Mouse (Mus musculus) heart, postnatal 0 days (tissue): ENCODE data around the gene 2310061I04Rik. TPM values are rescaled to one million over a fixed set of nuclear protein-coding genes. Genes with fewer than 3 reads are reported as not detected.
A peak's percentile ranks its signal among the peaks of the same experiment; 100 is the strongest.

Source experiments
- ATAC-seq: fragments of 200-750 bp; cut with Nextera tagmentation; 2 replicates; pipeline ENCODE4 v1.8.0; 2017; ENCODE audit warnings: low read depth, moderate number of reproducible peaks, moderate library complexity; ENCODE audit not compliant: insufficient read depth
- DNase-seq: peaks from one replicate; pipeline ENCODE4 v3.0.0-alpha.2; 2016; ENCODE audit warnings: low spot score
- H3K27ac ChIP-seq: fragments of 300-500 bp; sonication (generic); 2 replicates; pipeline ENCODE4 v1.5.1; 2014; ENCODE audit warnings: low read depth, mild to moderate bottlenecking
- H3K27me3 ChIP-seq: fragments of 300-500 bp; sonication (generic); 2 replicates; pipeline ENCODE4 v1.6.1; 2014; ENCODE audit warnings: low read length, mixed read lengths; ENCODE audit not compliant: control insufficient read depth, insufficient read depth
- H3K36me3 ChIP-seq: fragments of 300-500 bp; sonication (generic); replicated peaks from 2 replicates; pipeline ENCODE4 v1.6.1; 2014; ENCODE audit warnings: low read length, mixed read lengths; ENCODE audit not compliant: control insufficient read depth, insufficient read depth
- H3K4me1 ChIP-seq: fragments of 300-500 bp; sonication (generic); 2 replicates; pipeline ENCODE4 v1.6.1; 2014; ENCODE audit warnings: antibody characterized with exemption; ENCODE audit not compliant: control insufficient read depth, insufficient read depth
- H3K4me2 ChIP-seq: fragments of 300-500 bp; sonication (generic); 2 replicates; pipeline ENCODE4 v1.6.1; 2014; ENCODE audit warnings: low read depth, mild to moderate bottlenecking, low read length, moderate library complexity
- H3K4me3 ChIP-seq: fragments of 300-500 bp; sonication (generic); 2 replicates; pipeline ENCODE4 v1.5.1; 2014; ENCODE audit warnings: low read depth, low read length
- H3K9ac ChIP-seq: fragments of 300-500 bp; sonication (generic); replicated peaks from 2 replicates; pipeline ENCODE4 v1.6.1; 2014; ENCODE audit warnings: low read depth, low read length, mixed read lengths
- H3K9me3 ChIP-seq: fragments of 300-500 bp; sonication (generic); replicated peaks from 2 replicates; pipeline ENCODE4 v1.6.1; 2016; ENCODE audit warnings: low read length; ENCODE audit not compliant: control insufficient read depth
- CTCF ChIP-seq: IDR thresholded peaks from 2 replicates; pipeline ENCODE4 v1.5.1; 2016; ENCODE audit warnings: antibody characterized with exemption, control low read depth, low read depth
- EP300 ChIP-seq: IDR thresholded peaks from 2 replicates; pipeline ENCODE4 v1.6.1; 2016; ENCODE audit warnings: antibody characterized with exemption, low read depth
- WGBS: fragments of 180-500 bp; shearing (Covaris S2); extraction: QIAGEN DNeasy Blood & Tissue Kit; methylation state at CpG from one replicate; pipeline ENCODE4 v1.1.7; 2014; 5-methylcytosine and 5-hydroxymethylcytosine counted together
- polyA plus RNA-seq: library from polyadenylated mRNA; unstranded; fragments of >200 nt; fragmentation: Nextera tagmentation; extraction: Ambion mirVana; gene quantifications from 2 replicates; pipeline ENCODE4 v1.2.1, GENCODE M21; 2015
- total RNA-seq: library from RNA; depleted of rRNA; stranded (reverse); fragments of >200 nt; gene quantifications from 2 replicates; pipeline ENCODE4 v1.2.3, GENCODE M21; 2014; ENCODE audit warnings: low replicate concordance

Gene 2310061I04Rik
- total and polyA plus RNA-seq, 2 experiments from 2014 or later, result 32.5 to 53.1 TPM

DNA sequence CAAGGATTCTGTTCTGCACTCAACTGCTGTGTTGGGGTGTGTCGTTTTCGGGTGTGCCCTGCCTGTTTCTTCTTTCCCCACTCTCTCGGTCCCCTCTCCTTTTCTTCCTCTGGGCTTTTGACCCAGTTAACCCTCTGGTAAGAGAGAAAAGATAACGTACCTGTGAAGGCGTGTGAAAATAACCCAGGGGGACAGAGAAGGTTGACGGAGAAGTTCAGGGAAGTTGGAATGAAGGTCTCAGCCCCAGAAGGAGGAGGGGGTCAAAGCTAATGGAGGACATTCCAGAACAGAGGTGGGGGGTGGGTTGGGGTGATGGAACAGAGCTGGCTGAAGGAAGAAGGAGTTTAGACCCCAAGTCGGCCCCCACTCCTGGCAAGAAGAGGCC lies 28.3 kb downstream of the 2310061I04Rik start:
- Histone ChIP-seq H3K9ac (peak overlapping the region; percentile 77), H3K27ac (peak overlapping the region; percentile 96), H3K36me3 (0 out of 2 replicates have a peak, but pooled peaks cover 5% of the 10 kb centered on the region), H3K9me3 (no peaks in the 10 kb centered on the region), H3K4me2 (peak overlapping the region; percentile 86), H3K4me3 (peak overlapping the region; percentile 66), H3K27me3 (no peaks in the 10 kb centered on the region), H3K4me1 (peaks cover 14% of the 10 kb centered on the region)
- ATAC-seq, result no peak
- TF ChIP-seq CTCF (no peak), EP300 (no peak)
- no peak for DNase-seq
- WGBS, result under 1% methylated on average over 7 of the region's 7 CpGs

DNA sequence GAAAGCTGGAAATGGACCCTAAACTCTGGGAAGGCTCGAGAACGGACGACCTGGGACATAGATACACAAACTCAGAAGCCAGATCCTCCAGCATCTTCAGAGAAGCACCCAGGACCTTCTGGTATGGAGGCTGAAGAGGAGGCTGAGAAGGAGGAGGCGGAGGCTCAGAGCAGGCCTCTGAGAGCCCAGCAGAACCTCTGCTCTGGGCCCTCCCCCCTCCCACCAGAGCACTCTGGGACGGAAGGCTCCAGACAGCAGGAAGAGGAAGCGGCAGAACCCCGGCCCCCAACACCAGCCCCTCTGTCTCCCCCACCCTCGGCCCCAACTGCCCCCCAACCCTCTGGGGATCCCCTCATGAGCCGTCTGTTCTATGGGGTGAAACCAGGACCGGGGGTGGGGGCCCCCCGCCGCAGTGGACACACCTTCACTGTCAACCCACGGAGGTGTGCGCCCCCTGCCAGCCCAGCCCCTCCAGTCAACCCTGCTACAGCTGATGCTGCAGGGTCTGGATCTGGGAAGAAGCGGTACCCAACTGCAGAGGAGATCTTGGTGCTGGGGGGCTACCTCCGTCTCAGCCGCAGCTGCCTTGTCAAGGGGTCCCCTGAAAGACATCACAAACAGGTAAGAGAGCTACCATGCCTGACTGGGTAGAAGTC lies 28.9 kb downstream of the 2310061I04Rik start:
- WGBS, result 27% methylated on average over 15 of the region's 17 CpGs
- no peaks in the 10 kb centered on the region for H3K27me3 ChIP-seq
- ATAC-seq (no peak), DNase-seq (peak; percentile 36)
- peak overlapping the region; percentile 96 for H3K27ac ChIP-seq
- peak overlapping the region; percentile 77 for H3K9ac ChIP-seq
- peak overlapping the region; percentile 86 for H3K4me2 ChIP-seq
- H3K9me3 ChIP-seq, result no peaks in the 10 kb centered on the region
- H3K4me3 ChIP-seq, result peak overlapping the region; percentile 66
- H3K4me1 ChIP-seq, result peaks cover 14% of the 10 kb centered on the region
- 0 out of 2 replicates have a peak, but pooled peaks cover 5% of the 10 kb centered on the region for H3K36me3 ChIP-seq
- TF ChIP-seq EP300 (no peak), CTCF (no peak)

DNA sequence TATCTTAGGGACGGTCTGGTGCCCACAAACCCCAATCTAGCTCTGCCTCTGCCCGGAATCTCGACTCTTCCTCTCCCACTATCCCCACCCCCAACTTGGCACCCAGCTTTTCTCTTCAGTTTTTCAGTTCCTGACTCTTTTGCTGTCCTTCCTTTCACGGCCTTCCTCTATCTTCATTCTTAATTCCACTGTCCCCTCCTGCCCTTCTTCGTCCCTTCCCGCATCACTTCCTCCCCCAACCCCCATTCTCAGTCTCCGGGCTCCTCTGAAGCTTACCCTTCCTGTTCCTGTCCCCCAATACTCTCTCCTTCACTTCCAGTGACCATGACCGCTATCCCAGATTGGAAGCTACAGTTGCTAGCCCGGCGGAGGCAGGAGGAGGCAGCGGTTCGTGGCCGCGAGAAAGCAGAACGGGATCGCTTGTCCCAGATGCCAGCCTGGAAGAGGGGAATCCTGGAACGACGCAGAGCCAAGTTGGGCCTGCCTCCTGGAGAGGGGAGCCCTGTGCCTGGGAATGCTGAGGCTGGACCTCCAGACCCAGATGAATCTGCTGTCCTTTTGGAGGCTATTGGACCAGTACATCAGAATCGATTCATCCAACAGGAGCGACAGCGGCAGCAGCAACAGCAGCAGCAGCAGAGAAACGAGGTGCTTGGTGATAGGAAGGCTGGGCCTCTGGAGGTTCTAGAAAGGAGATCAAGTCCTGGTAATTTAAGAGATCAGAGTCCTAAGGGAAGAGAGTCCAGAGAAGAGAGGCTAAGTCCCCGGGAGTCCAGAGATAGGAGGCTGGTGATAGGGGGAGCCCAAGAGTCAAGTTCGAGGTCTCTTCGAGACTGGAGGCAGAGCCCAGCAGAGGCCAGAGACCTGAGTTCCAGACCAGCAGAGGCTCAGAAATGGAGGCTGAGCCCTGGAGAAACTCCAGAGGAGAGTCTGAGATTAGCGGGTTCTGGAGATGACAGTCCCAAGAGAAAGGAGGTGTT lies 30.0 kb downstream of the 2310061I04Rik start:
- TF ChIP-seq EP300, result no peak
- TF ChIP-seq CTCF, result 0 out of 2 replicates have a peak, but pooled peaks have one; percentile 13
- WGBS, result 9% methylated on average over 26 of the region's 26 CpGs
- DNase-seq (peak; percentile 27), ATAC-seq (no peak)
- Histone ChIP-seq H3K9me3 (no peaks in the 10 kb centered on the region), H3K9ac (peak overlapping the region; percentile 77), H3K27ac (peak overlapping the region; percentile 96), H3K27me3 (no peaks in the 10 kb centered on the region), H3K4me3 (peak overlapping the region; percentile 66), H3K4me1 (peaks cover 14% of the 10 kb centered on the region), H3K36me3 (0 out of 2 replicates have a peak, but pooled peaks cover 5% of the 10 kb centered on the region), H3K4me2 (peak overlapping the region; percentile 86)

DNA sequence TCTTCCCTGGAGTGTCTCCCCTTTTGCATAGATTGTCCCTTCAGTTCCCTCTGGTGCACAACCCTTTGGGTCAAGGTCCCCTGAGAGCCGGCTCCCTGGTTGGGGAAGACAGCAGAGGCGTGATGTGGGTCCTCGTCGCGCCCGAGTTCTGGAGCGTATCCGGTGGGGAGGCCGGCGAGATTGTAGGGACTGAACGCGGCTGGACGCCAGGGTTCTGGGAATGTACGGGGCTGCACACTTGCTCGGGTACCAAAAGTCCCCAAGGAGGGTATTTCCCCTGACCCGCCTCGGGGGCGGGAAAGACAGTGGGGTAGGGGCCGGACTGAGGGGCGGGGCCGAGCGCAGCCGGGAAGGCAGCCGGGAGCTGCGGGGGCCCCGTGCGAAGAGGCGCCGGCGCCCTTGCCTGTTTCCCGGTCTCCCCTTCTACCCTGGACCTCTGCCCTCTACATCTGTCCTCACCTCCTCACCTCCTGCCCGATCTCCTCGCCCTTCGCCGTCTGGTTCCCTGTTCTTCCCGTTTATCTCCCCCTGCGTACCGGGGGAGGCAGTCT lies 30.9 kb downstream of the 2310061I04Rik start:
- H3K27ac ChIP-seq, result peak overlapping the region; percentile 96
- TF ChIP-seq CTCF (no peak), EP300 (no peak)
- H3K4me3 ChIP-seq, result peak overlapping the region; percentile 66
- H3K9ac ChIP-seq, result peak overlapping the region; percentile 77
- DNase-seq (peak; percentile 67), ATAC-seq (peak; percentile 34)
- peak overlapping the region; percentile 86 for H3K4me2 ChIP-seq
- H3K4me1 ChIP-seq, result peaks cover 16% of the 10 kb centered on the region
- H3K36me3 ChIP-seq, result 0 out of 2 replicates have a peak, but pooled peaks cover 3% of the 10 kb centered on the region
- no peaks in the 10 kb centered on the region for H3K27me3 ChIP-seq
- no peaks in the 10 kb centered on the region for H3K9me3 ChIP-seq
- WGBS, result under 1% methylated on average over 31 of the region's 38 CpGs

DNA sequence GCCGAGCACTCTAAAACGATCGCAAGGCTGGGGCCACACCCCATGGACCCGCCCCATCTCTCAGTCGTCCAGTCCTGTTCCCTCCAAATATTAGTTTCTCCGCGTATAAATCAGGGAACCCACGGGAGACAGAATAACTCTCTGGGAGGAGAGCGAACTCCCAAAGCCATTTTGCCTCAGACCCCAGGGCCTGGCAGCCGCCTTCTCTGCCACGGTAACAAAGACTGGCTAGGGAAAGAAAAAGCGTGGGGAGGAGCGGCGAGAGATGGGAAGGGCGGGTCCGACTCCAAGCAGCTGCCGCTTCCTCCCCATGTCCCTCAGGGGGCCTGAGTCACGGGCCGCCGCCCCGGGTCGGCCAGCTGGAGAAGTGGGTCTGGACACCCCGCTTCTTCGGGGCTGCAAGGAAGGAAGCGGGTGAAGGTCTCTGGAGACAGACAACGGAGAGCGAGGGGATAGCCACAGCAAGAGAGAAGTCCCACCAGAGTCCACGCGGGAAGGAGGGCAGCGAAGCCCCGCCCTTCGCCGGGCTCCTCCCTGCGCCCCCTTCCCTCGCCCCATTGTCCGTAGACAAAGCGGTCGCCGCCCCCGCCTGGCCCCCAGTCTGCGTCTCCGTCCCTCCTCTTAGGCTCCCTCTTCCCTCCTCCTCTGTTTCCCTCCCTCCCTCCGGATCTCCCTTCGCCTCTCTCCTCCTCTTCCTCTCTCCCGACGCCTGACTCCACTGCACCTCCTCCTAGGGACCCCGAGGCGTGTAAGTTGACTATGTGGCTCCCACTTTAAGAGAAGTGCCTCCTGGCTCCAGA lies 31.6 kb downstream of the 2310061I04Rik start, which contains the start of gene Ppp1r18:
Ppp1r18 (plus strand) TSS at position 113 of the 800 bp plus-strand sequence.
- DNase-seq (peak; percentile 84), ATAC-seq (peak; percentile 54)
- Histone ChIP-seq H3K4me1 (peaks cover 14% of the 10 kb centered on the region; the same call in 1 of the 2 replicates), H3K4me3 (peak within 1 kb of the TSS; percentile 66), H3K9me3 (no peaks in the 10 kb centered on the region), H3K9ac (peak within 1 kb of the TSS; percentile 77), H3K27ac (peak within 1 kb of the TSS; percentile 96), H3K36me3 (no peaks in the 10 kb centered on the region), H3K27me3 (no peaks in the 10 kb centered on the region), H3K4me2 (peak within 1 kb of the TSS; percentile 86)
- 0 out of 2 replicates have a peak, but pooled peaks have one; percentile 69 for TF ChIP-seq EP300
- no peak for TF ChIP-seq CTCF
- WGBS, result under 1% methylated on average over 43 of the region's 48 CpGs
